ENCODE assay signal across 8 mouse cellular contexts in the genomic region with DNA sequence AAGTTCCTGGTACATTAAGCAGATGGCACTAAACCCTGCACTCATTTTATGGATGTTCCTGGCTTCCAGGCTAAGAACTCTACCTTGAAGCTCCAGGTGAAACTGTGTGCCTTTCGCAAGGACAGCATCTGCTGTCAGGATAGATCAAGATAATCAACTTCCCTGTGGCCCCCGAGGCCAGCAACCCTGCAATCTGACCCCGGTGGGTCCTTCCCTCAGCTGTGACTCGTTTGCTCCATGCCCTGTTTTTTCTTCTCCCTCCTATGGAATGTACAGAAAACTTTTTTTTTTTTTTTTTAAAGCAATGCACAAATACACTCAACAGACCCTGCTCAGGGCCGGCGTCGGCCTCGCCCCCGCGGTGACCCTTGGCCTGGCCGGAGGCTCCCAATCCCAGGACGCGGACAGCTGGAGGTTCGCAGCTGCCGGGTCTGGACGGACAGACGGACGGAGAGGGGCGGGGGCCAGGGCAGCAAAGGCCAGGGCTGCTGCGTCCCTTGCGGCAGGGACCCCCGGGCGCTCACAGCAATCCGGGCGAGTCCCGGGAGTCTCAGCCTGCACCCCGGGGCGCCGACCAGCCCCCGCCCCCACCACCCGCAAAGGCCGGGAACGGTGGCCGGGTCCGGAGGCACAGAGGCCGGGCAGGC. TPM values are rescaled to one million over a fixed set of nuclear protein-coding genes. Genes with fewer than 3 reads are reported as not detected.
DNase-seq lines count a peak whose midpoint lies in the region; ATAC-seq and TF ChIP-seq lines count a peak whose summit lies in the region.

No protein-coding gene starts in this region.

- H3K4me3 ChIP-seq in ES-E14 (ENCODE audit: insufficient read depth in 1 of 2, low read depth in 1 of 2, low read length in 2 of 2, poor library complexity in 1 of 2, severe bottlenecking in 1 of 2): peak overlapping the region; percentile 76 to 89
- H3K4me3 ChIP-seq in embryonic fibroblast, embryonic 13.5 days (ENCODE audit: insufficient read depth, low read length): peak overlapping the region; percentile 85
- peak overlapping the region; percentile 97 for H3K4me3 ChIP-seq in intestine, embryonic 16.5 days (ENCODE audit: low read length)
- H3K4me3 ChIP-seq in megakaryocyte, embryonic 14.5 days (replicated peaks): peak overlapping the region; percentile 98

- WGBS in intestine, embryonic 16.5 days: 1% methylated on average over 36 of the region's 36 CpGs

- peaks cover 2% of the 10 kb centered on the region; the same call in 1 of the 2 replicates for H3K36me3 ChIP-seq in ES-E14 (ENCODE audit: control insufficient read depth, insufficient read depth, low read length, poor library complexity, severe bottlenecking)
- H3K36me3 ChIP-seq in intestine, embryonic 16.5 days (ENCODE audit: control insufficient read depth, insufficient read depth, low read length): peaks cover 10% of the 10 kb centered on the region
- H3K36me3 ChIP-seq in megakaryocyte, embryonic 14.5 days (replicated peaks; ENCODE audit: low read length): peaks cover 30% of the 10 kb centered on the region

- in situ Hi-C loops in ES-E14 (cut with MboI; ENCODE audit: low sequenced_read_pairs in 2 of 2, unreplicated experiment in 2 of 2): no loop called here

- H3K27me3 ChIP-seq in intestine, embryonic 16.5 days (replicated peaks; ENCODE audit: control insufficient read depth, insufficient read depth, low read length): no peaks in the 10 kb centered on the region
- H3K27me3 ChIP-seq in megakaryocyte, embryonic 14.5 days (replicated peaks): no peaks in the 10 kb centered on the region

- TF ChIP-seq POLR2A in embryonic fibroblast, embryonic 13.5 days (IDR thresholded peaks at IDR 0.05; ENCODE audit: low read depth, low read length): no peak

- intact Hi-C loops in gastrocnemius, postnatal 14 days (cut with DNase I; ENCODE audit: low total_unique reads): no loop called here

- H3K9ac ChIP-seq in ES-E14 (ENCODE audit: insufficient read depth, low read depth, low read length, poor library complexity, severe bottlenecking): peak overlapping the region; percentile 78
- peak overlapping the region; percentile 97 for H3K9ac ChIP-seq in intestine, embryonic 16.5 days (ENCODE audit: low read depth, low read length)

- H3K9me3 ChIP-seq in ES-E14 (ENCODE audit: control insufficient read depth, insufficient read depth, low read depth, low read length): no peaks in the 10 kb centered on the region
- no peaks in the 10 kb centered on the region for H3K9me3 ChIP-seq in intestine, embryonic 16.5 days (ENCODE audit: control insufficient read depth, low read length)
- H3K9me3 ChIP-seq in megakaryocyte, embryonic 14.5 days: no peaks in the 10 kb centered on the region

- H3K4me1 ChIP-seq in ES-E14 (ENCODE audit: control insufficient read depth in 2 of 2, insufficient read depth in 2 of 2, low read length in 2 of 2, poor library complexity in 1 of 2): peaks cover 0 to 6% of the 10 kb centered on the region in 2 experiments; a peak in 1 of 4 replicates
- H3K4me1 ChIP-seq in embryonic fibroblast, embryonic 13.5 days (ENCODE audit: control insufficient read depth, insufficient read depth, low read length): peaks cover 2% of the 10 kb centered on the region; the same call in 1 of the 2 replicates
- H3K4me1 ChIP-seq in intestine, embryonic 16.5 days (ENCODE audit: control insufficient read depth, insufficient read depth, low read length): peaks cover 7% of the 10 kb centered on the region
- H3K4me1 ChIP-seq in megakaryocyte, embryonic 14.5 days: peaks cover 32% of the 10 kb centered on the region

- peak; percentile 54 for DNase-seq in gastrocnemius, postnatal 14 days
- DNase-seq in gastrocnemius, postnatal 25 days: no peak
- no peak for DNase-seq in ES-E14 (ENCODE audit: low read depth, low spot score)

- peak; percentile 76 for ATAC-seq in intestine, embryonic 16.5 days
- no peak for ATAC-seq in activated CD4-positive, CD25-positive, alpha-beta regulatory T cell, adult 4 months
- no peak for ATAC-seq in cerebellum, adult (ENCODE audit: insufficient number of reproducible peaks, low FRiP score, low TSS enrichment)

- H3K4me2 ChIP-seq in intestine, embryonic 16.5 days (ENCODE audit: low read depth, low read length): peak overlapping the region; percentile 76

- TF ChIP-seq CTCF in embryonic fibroblast, embryonic 13.5 days (IDR thresholded peaks at IDR 0.05; ENCODE audit: borderline replicate concordance, insufficient read depth, low read length): no peak

- H3K27ac ChIP-seq in ES-E14 (ENCODE audit: insufficient read depth, low read depth, low read length, poor library complexity, severe bottlenecking): peak overlapping the region; percentile 67
- H3K27ac ChIP-seq in embryonic fibroblast, embryonic 13.5 days (ENCODE audit: insufficient read depth, low read length): no peak overlapping the region
- peak overlapping the region; percentile 63 for H3K27ac ChIP-seq in intestine, embryonic 16.5 days (ENCODE audit: low read length)

TF ChIP-seq in ES-E14, 5 proteins besides CTCF, POLR2A, EP300 and RAD21:
- no peak for TF ChIP-seq CHD2 (IDR thresholded peaks at IDR 0.05; ENCODE audit: low read depth, low read length)
- TF ChIP-seq HCFC1 (IDR thresholded peaks at IDR 0.05; ENCODE audit: borderline replicate concordance, insufficient read depth, low read length): no peak
- peak; percentile 62 for TF ChIP-seq ZNF384 (IDR thresholded peaks at IDR 0.05; ENCODE audit: low read depth, low read length)
- no peak for TF ChIP-seq MAFK (IDR thresholded peaks at IDR 0.05; ENCODE audit: insufficient read depth, low read depth, low read length)
- TF ChIP-seq ZC3H11A (IDR thresholded peaks at IDR 0.05; ENCODE audit: borderline replicate concordance, low read depth, low read length): no peak
TF ChIP-seq in ES-E14: peak in this region for 1.

RNA-seq across cellular contexts. Expression of a gene that starts 20.4 kb away (rescaled TPM):
- 100 to 1,000 TPM; 146 to 157 TPM for total RNA-seq in gastrocnemius, postnatal 14 days (2021)
- total RNA-seq in gastrocnemius, postnatal 25 days (2021): 100 to 1,000 TPM; 102 to 145 TPM
- 9.0 and 12.5 TPM in 2 replicates for total RNA-seq in ES-E14 (2012; rRNA removed)
- 26.8 and 31.5 TPM in 2 replicates for polyA plus RNA-seq in embryonic fibroblast, embryonic 13.5 days (2011; ENCODE audit: insufficient read length, low read depth, missing spikeins)
- polyA plus RNA-seq in intestine, embryonic 16.5 days (2015; fragmentation: Nextera tagmentation; extraction: Ambion mirVana): 52.7 and 54.9 TPM in 2 replicates
- 2.8 and 4.3 TPM in 2 replicates for polyA plus RNA-seq in megakaryocyte, embryonic 14.5 days (2012; ENCODE audit: insufficient read depth, low replicate concordance)
- 10 to 100 TPM; 36.6 to 43.2 TPM for polyA plus RNA-seq in activated CD4-positive, CD25-positive, alpha-beta regulatory T cell, adult 4 months (2017; shearing (Covaris generic))

RNA-seq across cellular contexts. Expression of a gene that starts 22.0 kb away (rescaled TPM):
- total RNA-seq in gastrocnemius, postnatal 14 days (2021): not detected
- total RNA-seq in gastrocnemius, postnatal 25 days (2021): not detected
- 0.32 and 0.80 TPM in 2 replicates for total RNA-seq in ES-E14 (2012; rRNA removed)
- 0.18 and 0.22 TPM in 2 replicates for polyA plus RNA-seq in embryonic fibroblast, embryonic 13.5 days (2011; ENCODE audit: insufficient read length, low read depth, missing spikeins)
- polyA plus RNA-seq in intestine, embryonic 16.5 days (2015; fragmentation: Nextera tagmentation; extraction: Ambion mirVana): 1.4 and 1.7 TPM in 2 replicates
- 1.3 TPM in 1 of 2 replicates, not detected in the other for polyA plus RNA-seq in megakaryocyte, embryonic 14.5 days (2012; ENCODE audit: insufficient read depth, low replicate concordance)
- polyA plus RNA-seq in activated CD4-positive, CD25-positive, alpha-beta regulatory T cell, adult 4 months (2017; shearing (Covaris generic)): under 1 TPM in 1 of 2 experiments, not detected in 1; 0.25 TPM

RNA-seq across cellular contexts. Expression of a gene that starts 50.4 kb away (rescaled TPM):
- total RNA-seq in gastrocnemius, postnatal 14 days (2021): not detected
- not detected for total RNA-seq in gastrocnemius, postnatal 25 days (2021)
- total RNA-seq in ES-E14 (2012; rRNA removed): not detected in 2 replicates
- not detected in 2 replicates for polyA plus RNA-seq in embryonic fibroblast, embryonic 13.5 days (2011; ENCODE audit: insufficient read length, low read depth, missing spikeins)
- not detected in 2 replicates for polyA plus RNA-seq in intestine, embryonic 16.5 days (2015; fragmentation: Nextera tagmentation; extraction: Ambion mirVana)
- polyA plus RNA-seq in megakaryocyte, embryonic 14.5 days (2012; ENCODE audit: insufficient read depth, low replicate concordance): not detected in 2 replicates
- polyA plus RNA-seq in activated CD4-positive, CD25-positive, alpha-beta regulatory T cell, adult 4 months (2017; shearing (Covaris generic)): not detected

RNA-seq across cellular contexts. Expression of a gene that starts 51.4 kb away (rescaled TPM):
- total RNA-seq in gastrocnemius, postnatal 14 days (2021): 1 to 10 TPM; 6.8 to 7.0 TPM
- 1 to 10 TPM; 6.7 to 6.9 TPM for total RNA-seq in gastrocnemius, postnatal 25 days (2021)
- total RNA-seq in ES-E14 (2012; rRNA removed): 20.5 and 27.2 TPM in 2 replicates
- polyA plus RNA-seq in embryonic fibroblast, embryonic 13.5 days (2011; ENCODE audit: insufficient read length, low read depth, missing spikeins): 23.3 and 30.6 TPM in 2 replicates
- polyA plus RNA-seq in intestine, embryonic 16.5 days (2015; fragmentation: Nextera tagmentation; extraction: Ambion mirVana): 18.0 and 20.2 TPM in 2 replicates
- polyA plus RNA-seq in megakaryocyte, embryonic 14.5 days (2012; ENCODE audit: insufficient read depth, low replicate concordance): 5.1 and 9.2 TPM in 2 replicates
- 10 to 100 TPM; 27.5 to 31.6 TPM for polyA plus RNA-seq in activated CD4-positive, CD25-positive, alpha-beta regulatory T cell, adult 4 months (2017; shearing (Covaris generic))

RNA-seq across cellular contexts. Expression of a gene that starts 52.6 kb away (rescaled TPM):
- total RNA-seq in gastrocnemius, postnatal 14 days (2021): 1,000 to 10,000 TPM; 1,399 to 1,520 TPM
- total RNA-seq in gastrocnemius, postnatal 25 days (2021): 1,000 to 10,000 TPM; 2,083 to 2,117 TPM
- total RNA-seq in ES-E14 (2012; rRNA removed): 18.3 and 18.5 TPM in 2 replicates
- polyA plus RNA-seq in embryonic fibroblast, embryonic 13.5 days (2011; ENCODE audit: insufficient read length, low read depth, missing spikeins): 20.6 and 24.4 TPM in 2 replicates
- polyA plus RNA-seq in intestine, embryonic 16.5 days (2015; fragmentation: Nextera tagmentation; extraction: Ambion mirVana): 30.5 and 31.7 TPM in 2 replicates
- 2.6 and 10.2 TPM in 2 replicates for polyA plus RNA-seq in megakaryocyte, embryonic 14.5 days (2012; ENCODE audit: insufficient read depth, low replicate concordance)
- polyA plus RNA-seq in activated CD4-positive, CD25-positive, alpha-beta regulatory T cell, adult 4 months (2017; shearing (Covaris generic)): 1 to 10 TPM; 5.0 to 6.8 TPM
